Mouse (Mus musculus) hindbrain, embryonic 14.5 days (tissue): ENCODE results near the gene Gps2. TPM values are rescaled to one million over a fixed set of nuclear protein-coding genes. Genes with fewer than 3 reads are reported as not detected.
"Not testable (repeated sequence)": the region's sequence is repeated elsewhere in the genome, so short reads cannot be mapped to it uniquely, and the experiment has no call there.

Experiments
- ATAC-seq: fragments of 200-750 bp; cut with Nextera tagmentation; 2 replicates; pipeline ENCODE4 v1.8.0; 2017; ENCODE audit warnings: moderate number of reproducible peaks, mild to moderate bottlenecking, moderate TSS enrichment, moderate library complexity; ENCODE audit not compliant: low FRiP score
- DNase-seq: peaks from one replicate; pipeline ENCODE4 v3.0.0-alpha.2; 2015; ENCODE audit warnings: low spot score
- H3K27ac ChIP-seq: fragments of 300-500 bp; sonication (generic); 2 replicates; pipeline ENCODE4 v1.5.1; 2014; ENCODE audit warnings: mild to moderate bottlenecking, moderate library complexity
- H3K27me3 ChIP-seq: fragments of 300-500 bp; sonication (generic); 2 replicates; pipeline ENCODE4 v1.6.1; 2014; ENCODE audit warnings: mild to moderate bottlenecking, low read length, mixed read lengths; ENCODE audit not compliant: control insufficient read depth, insufficient read depth
- H3K36me3 ChIP-seq: fragments of 300-500 bp; sonication (generic); replicated peaks from 2 replicates; pipeline ENCODE4 v1.6.1; 2014; ENCODE audit not compliant: control insufficient read depth, insufficient read depth
- H3K4me1 ChIP-seq: fragments of 300-500 bp; sonication (generic); replicated peaks from 2 replicates; pipeline ENCODE4 v1.6.1; 2014; ENCODE audit warnings: antibody characterized with exemption, low read length, mixed read lengths; ENCODE audit not compliant: control insufficient read depth, insufficient read depth
- H3K4me2 ChIP-seq: fragments of 300-500 bp; sonication (generic); replicated peaks from 2 replicates; pipeline ENCODE4 v1.6.1; 2014; ENCODE audit warnings: mild to moderate bottlenecking, moderate library complexity
- H3K4me3 ChIP-seq: fragments of 300-500 bp; sonication (generic); replicated peaks from 2 replicates; pipeline ENCODE4 v1.5.1; 2014; ENCODE audit warnings: mild to moderate bottlenecking, low read length
- H3K9ac ChIP-seq: fragments of 300-500 bp; sonication (generic); 2 replicates; pipeline ENCODE4 v1.6.1; 2014
- H3K9me3 ChIP-seq: fragments of 300-500 bp; sonication (generic); 2 replicates; pipeline ENCODE4 v1.6.1; 2016; ENCODE audit warnings: low read length; ENCODE audit not compliant: control insufficient read depth
- WGBS: fragments of 180-500 bp; shearing (Covaris S2); extraction: QIAGEN DNeasy Blood & Tissue Kit; methylation state at CpG from one replicate; pipeline ENCODE4 v1.1.7; 2014; 5-methylcytosine and 5-hydroxymethylcytosine counted together
- polyA plus RNA-seq: library from polyadenylated mRNA; unstranded; fragments of >200 nt; fragmentation: Nextera tagmentation; extraction: Ambion mirVana; gene quantifications from 2 replicates; pipeline ENCODE4 v1.2.1, GENCODE M21; 2014

The Gps2 gene
- polyA plus RNA-seq, 1 experiment from 2014 or later: 50.4 TPM

- no peak within 1 kb of the TSS; the same call in 1 of the 2 replicates for H3K27ac ChIP-seq
- peak; percentile 82 for DNase-seq
These were observed 34.5 kb downstream of the Gps2 start, which contains the start of gene Slc2a4 for GRCm38 (mm10) chr11:69948066-69948762. TSS of gene Slc2a4 (minus strand) at chr11:69948188.

DNA sequence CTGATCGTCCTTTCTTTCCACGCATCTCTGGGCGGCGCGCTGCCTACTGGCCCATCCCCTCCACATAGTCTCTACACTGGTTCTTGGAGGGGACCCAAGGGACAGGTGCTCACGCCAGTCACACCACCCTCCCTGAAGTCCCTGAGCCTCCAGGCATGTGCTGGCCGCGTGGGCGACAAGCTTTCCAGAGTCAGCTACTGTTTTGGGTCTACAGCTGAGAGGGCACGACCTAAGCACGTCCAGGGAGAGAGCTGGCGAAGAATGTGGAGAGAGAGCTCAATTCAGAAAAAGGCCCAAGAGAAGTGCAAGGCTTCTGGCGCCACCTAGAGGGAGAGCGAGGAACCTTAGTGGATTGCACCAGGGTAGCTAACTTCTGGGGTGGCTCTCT is 35.1 kb downstream of the Gps2 start:
- peaks cover 13% of the 10 kb centered on the region for H3K27me3 ChIP-seq
- DNase-seq (peak; percentile 83), ATAC-seq (peak; percentile 3; the same call in 1 of the 2 replicates)
- no peaks in the 10 kb centered on the region for H3K9me3 ChIP-seq
- H3K27ac ChIP-seq: no peak overlapping the region; the same call in 1 of the 2 replicates
- H3K4me2 ChIP-seq: peak overlapping the region; percentile 58
- 0 out of 2 replicates have a peak overlapping the region, but pooled peaks have one; percentile 42 for H3K9ac ChIP-seq
- WGBS: 2% methylated on average over 14 of the region's 14 CpGs
- no peaks in the 10 kb centered on the region; the same call in 1 of the 2 replicates for H3K36me3 ChIP-seq
- H3K4me1 ChIP-seq: peaks cover 6% of the 10 kb centered on the region; the same call in 1 of the 2 replicates
- peak overlapping the region; percentile 40 for H3K4me3 ChIP-seq

More at GRCm38 (mm10) chr11:69948066-69948762, 34.5 kb downstream of the Gps2 start, which contains the start of gene Slc2a4:
- Histone ChIP-seq H3K9me3 (no peaks in the 10 kb centered on the region), H3K36me3 (no peaks in the 10 kb centered on the region; the same call in 1 of the 2 replicates), H3K4me1 (peaks cover 6% of the 10 kb centered on the region; the same call in 1 of the 2 replicates), H3K4me3 (peak within 1 kb of the TSS; percentile 40), H3K4me2 (peak within 1 kb of the TSS; percentile 58), H3K9ac (peak within 1 kb of the TSS; percentile 42; the same call in 1 of the 2 replicates), H3K27me3 (peaks cover 13% of the 10 kb centered on the region)
- ATAC-seq: peak; percentile 92
- WGBS: under 1% methylated on average over 34 of the region's 34 CpGs

GRCm38 (mm10) chr11:69950807-69951459 is 37.2 kb downstream of the Gps2 start:
- H3K9me3 ChIP-seq: no peaks in the 10 kb centered on the region
- H3K9ac ChIP-seq: no peak overlapping the region
- H3K4me2 ChIP-seq: no peak overlapping the region
- H3K4me1 ChIP-seq: peaks cover 6% of the 10 kb centered on the region; the same call in 1 of the 2 replicates
- DNase-seq (no peak), ATAC-seq (no peak)
- H3K27ac ChIP-seq: no peak overlapping the region
- H3K36me3 ChIP-seq: no peaks in the 10 kb centered on the region
- WGBS: 47% methylated on average over 4 of the region's 4 CpGs
- H3K4me3 ChIP-seq: no peak overlapping the region
- H3K27me3 ChIP-seq: peaks cover 13% of the 10 kb centered on the region

DNA sequence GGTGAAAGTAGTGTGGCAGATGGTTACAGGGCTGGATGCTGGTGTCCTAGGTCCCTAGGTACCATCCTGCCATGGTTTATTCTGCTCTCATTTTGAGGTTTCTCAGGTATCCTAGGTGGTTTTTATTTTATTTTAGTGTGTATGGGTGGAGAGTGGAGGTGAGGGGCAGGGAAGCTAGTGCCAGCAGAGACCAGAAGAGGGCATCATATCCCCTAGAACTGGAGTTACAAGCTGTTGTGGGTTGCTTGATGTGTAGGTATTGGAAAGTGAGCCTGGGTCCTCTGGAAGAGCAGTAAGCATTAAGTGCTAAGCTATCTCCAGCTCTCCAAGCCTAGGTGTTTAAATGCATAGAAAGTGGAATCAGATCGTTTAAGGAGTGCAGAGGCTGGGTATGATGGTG is 38.6 kb downstream of the Gps2 start:
- Histone ChIP-seq H3K27ac (no peak overlapping the region), H3K36me3 (no peaks in the 10 kb centered on the region), H3K4me1 (peaks cover 6% of the 10 kb centered on the region; the same call in 1 of the 2 replicates), H3K4me2 (no peak overlapping the region), H3K4me3 (no peak overlapping the region), H3K27me3 (peaks cover 10% of the 10 kb centered on the region), H3K9me3 (no peaks in the 10 kb centered on the region), H3K9ac (no peak overlapping the region)
- ATAC-seq (no peak), DNase-seq (no peak)
- WGBS: 39% methylated on average over 1 of the region's 1 CpGs

- Histone ChIP-seq H3K9me3 (no peaks in the 10 kb centered on the region), H3K27ac (no peak overlapping the region)
- 74% methylated on average over 11 of the region's 11 CpGs for WGBS
These were observed 39.7 kb downstream of the Gps2 start for GRCm38 (mm10) chr11:69953267-69953915.

GRCm38 (mm10) chr11:69955618-69956017 is 41.9 kb downstream of the Gps2 start:
- H3K27me3 ChIP-seq, H3K27ac ChIP-seq, H3K4me2 ChIP-seq, ATAC-seq, H3K4me3 ChIP-seq, H3K9ac ChIP-seq, DNase-seq, H3K36me3 ChIP-seq, H3K4me1 ChIP-seq, H3K9me3 ChIP-seq: not testable (repeated sequence)
- WGBS: 70% methylated on average over 4 of the region's 4 CpGs

More at GRCm38 (mm10) chr11:69953267-69953915, 39.7 kb downstream of the Gps2 start:
- ATAC-seq: no peak
- peaks cover 4% of the 10 kb centered on the region for H3K27me3 ChIP-seq
- H3K4me3 ChIP-seq: no peak overlapping the region
- peaks cover 4% of the 10 kb centered on the region; the same call in 1 of the 2 replicates for H3K4me1 ChIP-seq
- H3K9ac ChIP-seq: no peak overlapping the region
- no peaks in the 10 kb centered on the region for H3K36me3 ChIP-seq
- no peak for DNase-seq
- no peak overlapping the region for H3K4me2 ChIP-seq

GRCm38 (mm10) chr11:69956218-69956617 is 42.5 kb downstream of the Gps2 start:
- Histone ChIP-seq H3K4me2 (no peak overlapping the region), H3K36me3 (no peaks in the 10 kb centered on the region), H3K4me3 (no peak overlapping the region), H3K9ac (no peak overlapping the region), H3K27me3 (peaks cover 2% of the 10 kb centered on the region; the same call in 1 of the 2 replicates), H3K27ac (no peak overlapping the region), H3K9me3 (no peaks in the 10 kb centered on the region), H3K4me1 (no peaks in the 10 kb centered on the region)
- ATAC-seq (no peak), DNase-seq (no peak)
- 75% methylated on average over 1 of the region's 1 CpGs for WGBS

GRCm38 (mm10) chr11:69960616-69961015 is 46.9 kb downstream of the Gps2 start:
- Histone ChIP-seq H3K36me3 (no peaks in the 10 kb centered on the region), H3K9me3 (no peaks in the 10 kb centered on the region), H3K4me2 (no peak overlapping the region), H3K27me3 (peaks cover 46% of the 10 kb centered on the region), H3K27ac (no peak overlapping the region), H3K4me3 (no peak overlapping the region), H3K4me1 (0 out of 2 replicates have a peak, but pooled peaks cover 2% of the 10 kb centered on the region), H3K9ac (no peak overlapping the region)
- 28% methylated on average over 5 of the region's 5 CpGs for WGBS
- ATAC-seq (no peak), DNase-seq (no peak)

GRCm38 (mm10) chr11:69961841-69962240 is 48.2 kb downstream of the Gps2 start:
- H3K27ac ChIP-seq: no peak overlapping the region
- DNase-seq: no peak
- no peaks in the 10 kb centered on the region for H3K36me3 ChIP-seq
- ATAC-seq: no peak
- H3K27me3 ChIP-seq: peaks cover 58% of the 10 kb centered on the region
- H3K9me3 ChIP-seq: no peaks in the 10 kb centered on the region
- H3K9ac ChIP-seq: no peak overlapping the region
- no peak overlapping the region for H3K4me3 ChIP-seq
- WGBS: 51% methylated on average over 5 of the region's 5 CpGs
- H3K4me2 ChIP-seq: no peak overlapping the region
- H3K4me1 ChIP-seq: 0 out of 2 replicates have a peak, but pooled peaks cover 7% of the 10 kb centered on the region
